Mouse (Mus musculus): ENCODE data around the gene Lhfpl4.

The Lhfpl4 gene

GRCm38 (mm10) chr6:113194841-113195595, at the start of gene Lhfpl4:
Gene Lhfpl4 (minus strand): TSS chr6:113195384.
- 2% methylated on average over 62 of the region's 66 CpGs for WGBS

GRCm38 (mm10) chr6:113242753-113243152, 47.6 kb upstream of the Lhfpl4 start:
- WGBS, result 82% methylated on average over 1 of the region's 1 CpGs

- WGBS, result 35% methylated on average over 6 of the region's 6 CpGs
Measured at GRCm38 (mm10) chr6:113238442-113238841, 43.3 kb upstream of the Lhfpl4 start.

- under 1% methylated on average over 55 of the region's 55 CpGs for WGBS
Measured at GRCm38 (mm10) chr6:113237542-113238270, 42.5 kb upstream of the Lhfpl4 start, which contains the start of gene Mtmr14. Gene Mtmr14 (plus strand): TSS chr6:113237843.

- 46% methylated on average over 5 of the region's 5 CpGs for WGBS
Measured at GRCm38 (mm10) chr6:113235141-113235540, 40.0 kb upstream of the Lhfpl4 start.

GRCm38 (mm10) chr6:113225798-113226197, 30.6 kb upstream of the Lhfpl4 start:
- 78% methylated on average over 4 of the region's 4 CpGs for WGBS

- 80% methylated on average over 2 of the region's 2 CpGs for WGBS
Measured at GRCm38 (mm10) chr6:113216280-113216679, 21.1 kb upstream of the Lhfpl4 start.

- WGBS, result 5% methylated on average over 9 of the region's 9 CpGs
Measured at GRCm38 (mm10) chr6:113195596-113195992, 410 bp upstream of the Lhfpl4 start.

- 3% methylated on average over 5 of the region's 5 CpGs for WGBS
Measured at GRCm38 (mm10) chr6:113194517-113194840, 705 bp downstream of the Lhfpl4 start.

- WGBS, result 4% methylated on average over 46 of the region's 46 CpGs
Measured at GRCm38 (mm10) chr6:113193765-113194460, 1.3 kb downstream of the Lhfpl4 start.

GRCm38 (mm10) chr6:113184866-113185525, 10.2 kb downstream of the Lhfpl4 start:
- WGBS, result 87% methylated on average over 21 of the region's 21 CpGs

GRCm38 (mm10) chr6:113184163-113184562, 11.0 kb downstream of the Lhfpl4 start:
- WGBS, result 80% methylated on average over 9 of the region's 9 CpGs

- 30% methylated on average over 4 of the region's 4 CpGs for WGBS
Measured at GRCm38 (mm10) chr6:113179195-113179733, 15.9 kb downstream of the Lhfpl4 start.

- 14% methylated on average over 14 of the region's 14 CpGs for WGBS
Measured at GRCm38 (mm10) chr6:113178286-113179194, 16.6 kb downstream of the Lhfpl4 start.

GRCm38 (mm10) chr6:113176613-113177012, 18.6 kb downstream of the Lhfpl4 start:
- 85% methylated on average over 8 of the region's 8 CpGs for WGBS

GRCm38 (mm10) chr6:113175469-113175868, 19.7 kb downstream of the Lhfpl4 start:
- 97% methylated on average over 3 of the region's 3 CpGs for WGBS

GRCm38 (mm10) chr6:113172568-113172967, 22.6 kb downstream of the Lhfpl4 start:
- WGBS, result 77% methylated on average over 1 of the region's 1 CpGs

GRCm38 (mm10) chr6:113170651-113171050, 24.5 kb downstream of the Lhfpl4 start:
- WGBS, result 95% methylated on average over 8 of the region's 8 CpGs

GRCm38 (mm10) chr6:113169852-113170251, 25.3 kb downstream of the Lhfpl4 start:
- WGBS, result 77% methylated on average over 3 of the region's 3 CpGs

GRCm38 (mm10) chr6:113168316-113168975, 26.7 kb downstream of the Lhfpl4 start:
- WGBS, result 89% methylated on average over 7 of the region's 7 CpGs
